11 mouse cellular contexts compared by ENCODE assay signal in the genomic region with DNA sequence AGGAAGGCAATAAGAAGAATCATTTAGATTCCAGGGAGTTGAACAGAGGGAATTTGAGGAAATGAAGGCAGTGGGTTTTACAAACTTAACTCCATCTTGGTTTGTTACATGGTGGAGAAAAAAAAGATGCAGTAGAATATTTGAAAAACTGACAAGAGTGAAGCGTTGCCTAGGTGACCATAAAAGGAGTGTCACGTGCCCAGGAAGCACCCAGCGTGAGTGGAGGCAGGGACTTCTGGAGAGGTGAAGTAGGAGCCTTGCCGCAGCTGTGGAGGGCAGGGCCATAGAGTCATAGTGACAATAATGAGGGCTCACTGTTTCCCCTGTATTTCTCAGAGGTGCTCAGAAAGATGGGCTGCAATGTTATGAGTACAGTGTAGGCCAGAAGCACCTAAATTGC.
"Had no signal": no experiment of that assay in that cellular context is flagged by ENCODE, and none has a peak within 500 bp of the region (broad histone marks: within the 10 kb centered on the region; RNA-seq: fewer than 3 reads in every experiment).

No protein-coding gene starts in this region.

- H3K36me3 ChIP-seq: intestine, embryonic 15.5 days; limb, embryonic 10.5 days; liver, embryonic 15.5 days had no signal

- DNase-seq: kidney, adult 18-20 months; kidney, postnatal 14 days; lung, adult 2 months; right cerebral cortex, adult 18-20 months; right cerebral cortex, postnatal 25 days had no signal

- H3K4me3 ChIP-seq: intestine, embryonic 15.5 days; kidney, embryonic 15.5 days; limb, embryonic 10.5 days; liver, embryonic 15.5 days; megakaryocyte, embryonic 14.5 days had no signal

- H3K27me3 ChIP-seq: intestine, embryonic 15.5 days; kidney, embryonic 15.5 days; liver, embryonic 15.5 days; megakaryocyte, embryonic 14.5 days had no signal

- H3K27ac ChIP-seq: intestine, embryonic 15.5 days; kidney, embryonic 15.5 days; limb, embryonic 10.5 days; liver, embryonic 15.5 days; macrophage had no signal
